Mouse (Mus musculus): ENCODE results near the gene A630095E13Rik. TPM values are rescaled to one million over a fixed set of nuclear protein-coding genes. Genes with fewer than 3 reads are reported as not detected.

The A630095E13Rik gene
- polyA plus RNA-seq (2015; fragmentation: Nextera tagmentation; extraction: Ambion mirVana), result not detected in 2 replicates

DNA sequence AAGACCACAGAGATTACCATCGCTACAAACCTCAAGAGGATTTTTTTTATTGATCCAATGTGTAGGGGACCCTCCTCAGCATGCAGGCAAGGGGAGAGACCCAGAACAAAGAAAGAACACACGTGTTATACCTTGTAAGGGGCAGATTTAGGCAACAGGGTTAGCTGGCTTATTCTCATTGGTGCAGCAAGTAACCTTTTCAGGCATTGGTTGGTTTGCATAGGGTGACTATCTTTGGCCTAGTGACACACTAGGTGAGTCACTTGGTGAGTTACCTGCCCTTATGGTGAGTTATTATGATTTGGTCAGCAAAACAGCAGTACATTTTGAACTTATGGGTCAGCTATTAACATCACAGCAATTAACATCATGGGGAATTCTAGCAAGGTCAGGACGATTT lies at the start of gene A630095E13Rik:
Gene A630095E13Rik (minus strand): TSS at position 101 of the 400 bp plus-strand sequence.

GRCm38 (mm10) chr9:36692920-36693319 lies 49.7 kb upstream of the A630095E13Rik start, which contains the start of gene Acrv1:
Acrv1 (plus strand) TSS chr9:36693220.

Other genes starting within 250 kb of the A630095E13Rik start
- gene Gm7257, start 211.5 kb downstream of the A630095E13Rik start, polyA plus RNA-seq (2015; fragmentation: Nextera tagmentation; extraction: Ambion mirVana), result not detected in 2 replicates
- gene Gm9513, start 167.7 kb downstream of the A630095E13Rik start, polyA plus RNA-seq (2015; fragmentation: Nextera tagmentation; extraction: Ambion mirVana), result not detected in 2 replicates
- not detected in 2 replicates for gene Gm5615, start 101.4 kb downstream of the A630095E13Rik start, polyA plus RNA-seq (2015; fragmentation: Nextera tagmentation; extraction: Ambion mirVana)
- not detected in 2 replicates for gene Gm17689, start 60.7 kb downstream of the A630095E13Rik start, polyA plus RNA-seq (2015; fragmentation: Nextera tagmentation; extraction: Ambion mirVana)
- not detected in 2 replicates for gene Acrv1, start 49.8 kb upstream of the A630095E13Rik start, polyA plus RNA-seq (2015; fragmentation: Nextera tagmentation; extraction: Ambion mirVana)
- 9.2 and 9.7 TPM in 2 replicates for gene Chek1, start 83.7 kb upstream of the A630095E13Rik start, polyA plus RNA-seq (2015; fragmentation: Nextera tagmentation; extraction: Ambion mirVana)
- gene Stt3a, start 124.3 kb upstream of the A630095E13Rik start, polyA plus RNA-seq (2015; fragmentation: Nextera tagmentation; extraction: Ambion mirVana), result 136 and 210 TPM in 2 replicates
- 73.8 and 93.0 TPM in 2 replicates for gene Ei24, start 154.0 kb upstream of the A630095E13Rik start, polyA plus RNA-seq (2015; fragmentation: Nextera tagmentation; extraction: Ambion mirVana)
- 20.4 and 41.1 TPM in 2 replicates for gene Fez1, start 178.5 kb upstream of the A630095E13Rik start, polyA plus RNA-seq (2015; fragmentation: Nextera tagmentation; extraction: Ambion mirVana)

All from adrenal gland, postnatal 0 days (tissue).